Mouse (Mus musculus) C2C12 (cell line): ENCODE measurements at regions not wholly inside any gene's neighbourhood (a gene's known extent, or its start where the extent isn't known, plus 50 kb on each side); places are given as distances from the start of the nearest gene placed in this dataset.

Experiments
- H3K27me3 ChIP-seq: one replicate; pipeline ENCODE4 v1.6.1; 2011; ENCODE audit not compliant: control insufficient read depth, insufficient read depth, insufficient read length
- H3K36me3 ChIP-seq: one replicate; pipeline ENCODE4 v1.6.1; 2011; ENCODE audit not compliant: control insufficient read depth, insufficient read depth
- H3K4me3 ChIP-seq: one replicate; pipeline ENCODE4 v1.5.1; 2011; ENCODE audit warnings: mild to moderate bottlenecking, control low read depth; ENCODE audit not compliant: poor library complexity, insufficient read depth, severe bottlenecking
- H3K79me2 ChIP-seq: one replicate; pipeline ENCODE4 v1.6.1; 2011; ENCODE audit not compliant: control insufficient read depth, insufficient read depth
- H3K79me3 ChIP-seq: one replicate; pipeline ENCODE4 v1.6.1; 2011; ENCODE audit warnings: low read depth, control low read depth
- H3ac ChIP-seq: one replicate; pipeline ENCODE3; 2011; ENCODE audit warnings: low read depth; ENCODE audit not compliant: control insufficient read depth, insufficient read length
- CEBPB ChIP-seq: IDR thresholded peaks from one replicate; pipeline ENCODE4 v1.6.1; 2011; ENCODE audit warnings: low read depth, mild to moderate bottlenecking, control low read depth, moderate library complexity
- CTCF ChIP-seq: IDR thresholded peaks from one replicate; pipeline ENCODE4 v1.5.1; 2011; ENCODE audit not compliant: control insufficient read depth, insufficient read depth, insufficient read length
- FOSL1 ChIP-seq: IDR thresholded peaks from one replicate; pipeline ENCODE4 v1.8.0; 2011; ENCODE audit warnings: mild to moderate bottlenecking, low read length; ENCODE audit not compliant: poor library complexity, insufficient read depth, severe bottlenecking
- MAX ChIP-seq: IDR thresholded peaks from one replicate; pipeline ENCODE4 v1.6.1; 2011; ENCODE audit warnings: mild to moderate bottlenecking, control low read depth
- MYOD1 ChIP-seq: IDR thresholded peaks from one replicate; pipeline ENCODE4 v1.6.1; 2011; ENCODE audit warnings: low read depth; ENCODE audit not compliant: control insufficient read depth, insufficient read length
- MYOG ChIP-seq: IDR thresholded peaks from one replicate; pipeline ENCODE4 v1.6.1; 2011; ENCODE audit not compliant: control insufficient read depth, insufficient read length; ENCODE audit errors: extremely low read depth
- USF1 ChIP-seq: IDR thresholded peaks from one replicate; pipeline ENCODE4 v1.6.1; 2011; ENCODE audit warnings: low read depth, mild to moderate bottlenecking, control low read depth, moderate library complexity

DNA sequence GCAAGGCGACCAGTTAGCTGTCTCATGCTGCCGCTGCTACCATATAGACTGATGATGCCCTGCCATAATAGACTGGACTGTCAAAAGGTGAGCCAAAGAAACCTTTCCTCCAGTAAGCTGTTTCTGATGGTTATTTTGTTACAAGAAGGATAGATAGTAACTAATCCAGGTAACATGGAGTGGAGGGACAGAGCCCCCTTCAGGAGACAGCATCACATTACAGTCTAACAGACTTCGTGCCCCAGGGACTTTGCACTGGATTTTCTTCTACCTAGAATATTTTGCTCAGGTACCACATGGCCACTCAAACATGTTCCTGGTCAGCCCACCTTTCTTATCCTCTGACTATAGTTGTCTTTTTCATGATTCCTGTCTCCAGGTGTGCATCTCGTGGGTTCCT, 398.9 kb upstream of the Kazn start:
- H3K36me3 ChIP-seq, result no peaks in the 10 kb centered on the region
- H3K4me3 ChIP-seq, result no peak overlapping the region
- H3K79me2 ChIP-seq, result no peaks in the 10 kb centered on the region
- H3K27me3 ChIP-seq, result no peaks in the 10 kb centered on the region
- no peak overlapping the region for H3ac ChIP-seq
- no peak for TF ChIP-seq MAX
- no peak for TF ChIP-seq USF1
- TF ChIP-seq MYOG, result no peak
- TF ChIP-seq MYOD1, result no peak
- no peak for TF ChIP-seq FOSL1
- TF ChIP-seq CEBPB, result no peak
- TF ChIP-seq CTCF, result no peak
- H3K79me3 ChIP-seq, result no peaks in the 10 kb centered on the region

DNA sequence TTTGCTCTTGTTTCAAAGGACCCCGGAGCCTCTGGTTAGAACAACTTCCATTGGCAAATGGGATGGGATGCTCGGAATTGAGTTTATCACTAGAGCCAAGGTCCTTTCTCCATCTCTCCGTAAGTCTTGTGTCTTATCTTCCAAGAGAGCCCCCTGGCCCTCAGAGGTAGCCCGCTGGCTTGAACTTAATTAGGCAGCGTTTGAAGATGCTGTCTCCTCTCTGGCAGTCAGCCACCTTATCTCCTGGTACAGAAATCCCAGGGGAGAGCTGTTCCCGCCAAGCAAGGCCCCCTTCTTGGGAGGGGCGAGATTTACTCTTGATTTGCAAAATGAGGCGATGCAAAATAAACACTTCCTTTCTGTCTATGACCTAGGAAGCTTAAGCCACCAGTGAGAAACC, 395.2 kb upstream of the Kazn start:
- H3K4me3 ChIP-seq, result no peak overlapping the region
- no peaks in the 10 kb centered on the region for H3K27me3 ChIP-seq
- no peaks in the 10 kb centered on the region for H3K79me2 ChIP-seq
- H3ac ChIP-seq, result no peak overlapping the region
- TF ChIP-seq CTCF (no peak), FOSL1 (no peak), USF1 (no peak), CEBPB (no peak), MYOG (no peak), MYOD1 (no peak), MAX (no peak)
- no peaks in the 10 kb centered on the region for H3K79me3 ChIP-seq
- H3K36me3 ChIP-seq, result no peaks in the 10 kb centered on the region

- Histone ChIP-seq H3K36me3 (no peaks in the 10 kb centered on the region), H3K79me2 (no peaks in the 10 kb centered on the region), H3K79me3 (no peaks in the 10 kb centered on the region), H3K27me3 (no peaks in the 10 kb centered on the region), H3K4me3 (no peak overlapping the region), H3ac (no peak overlapping the region)
- no peak for TF ChIP-seq CEBPB
- TF ChIP-seq USF1, result no peak
- no peak for TF ChIP-seq MAX
- no peak for TF ChIP-seq CTCF
- TF ChIP-seq MYOG, result no peak
- TF ChIP-seq FOSL1, result no peak
- no peak for TF ChIP-seq MYOD1
Measured at GRCm38 (mm10) chr4:142633667-142634350, 394.6 kb upstream of the Kazn start.

GRCm38 (mm10) chr4:142626503-142627194, 387.4 kb upstream of the Kazn start:
- Histone ChIP-seq H3K79me2 (no peaks in the 10 kb centered on the region), H3ac (no peak overlapping the region), H3K4me3 (no peak overlapping the region), H3K79me3 (no peaks in the 10 kb centered on the region), H3K27me3 (no peaks in the 10 kb centered on the region), H3K36me3 (no peaks in the 10 kb centered on the region)
- no peak for TF ChIP-seq CEBPB
- no peak for TF ChIP-seq MYOG
- TF ChIP-seq USF1, result no peak
- TF ChIP-seq MYOD1, result no peak
- no peak for TF ChIP-seq FOSL1
- TF ChIP-seq CTCF, result no peak
- no peak for TF ChIP-seq MAX

DNA sequence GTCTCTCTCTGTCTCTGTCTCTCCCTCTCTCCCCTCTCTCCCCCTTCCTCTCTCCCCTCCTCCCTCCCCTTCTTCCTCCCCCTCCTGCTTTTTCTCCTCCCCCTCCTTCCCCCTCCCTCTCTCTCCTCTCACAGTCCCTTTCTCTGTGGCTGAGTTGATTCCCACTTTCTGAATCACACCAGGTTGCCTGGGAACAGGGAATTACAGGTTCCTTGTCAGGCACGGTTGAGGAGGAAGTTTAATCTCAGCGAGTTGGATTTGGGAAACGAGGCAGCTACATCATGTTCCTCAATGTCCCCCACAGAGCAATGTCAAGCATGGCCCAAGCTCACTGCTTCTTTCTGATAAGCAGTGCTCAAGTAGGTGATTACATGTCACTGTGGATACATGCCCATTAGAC, 386.3 kb upstream of the Kazn start:
- no peak overlapping the region for H3K4me3 ChIP-seq
- H3K79me2 ChIP-seq, result no peaks in the 10 kb centered on the region

More for the DNA sequence above, 386.3 kb upstream of the Kazn start:
- TF ChIP-seq FOSL1 (no peak), USF1 (no peak), MYOD1 (no peak), CEBPB (no peak), MAX (no peak)
- no peaks in the 10 kb centered on the region for H3K36me3 ChIP-seq
- no peak overlapping the region for H3ac ChIP-seq
- H3K27me3 ChIP-seq, result no peaks in the 10 kb centered on the region
- H3K79me3 ChIP-seq, result no peaks in the 10 kb centered on the region
